Mouse (Mus musculus) urinary bladder, postnatal 36 days (tissue): Measurements from ENCODE around the gene Ercc1.

ENCODE experiments used
- DNase-seq, 2 experiments: peaks; one replicate each; pipeline ENCODE4 v3.0.0; 2022; ENCODE audit warnings: low spot score in 2 of 2, mixed read lengths in 1 of 2

Ercc1 gene

DNA sequence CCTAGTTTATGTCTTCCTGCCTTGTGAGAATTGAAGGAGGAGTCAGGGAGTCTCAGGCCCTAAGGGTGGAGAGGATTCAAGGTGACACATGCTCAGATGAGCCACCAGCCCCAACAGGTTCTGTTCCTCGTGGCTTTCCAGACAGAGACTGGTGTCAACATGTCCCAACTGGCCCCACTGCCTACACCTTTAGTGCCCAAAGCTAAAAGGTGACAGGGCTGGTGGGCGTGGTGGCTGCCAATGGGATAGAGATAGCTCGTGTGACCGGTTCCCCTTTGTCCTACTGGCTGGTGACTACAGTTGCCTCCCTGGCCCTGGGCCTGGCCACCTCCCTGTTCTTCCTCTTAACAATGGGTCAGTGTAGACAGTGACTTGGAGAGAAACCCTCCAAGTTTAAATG lies 20.8 kb downstream of the Ercc1 start:
- DNase-seq: peak; percentile 68 to 79

DNA sequence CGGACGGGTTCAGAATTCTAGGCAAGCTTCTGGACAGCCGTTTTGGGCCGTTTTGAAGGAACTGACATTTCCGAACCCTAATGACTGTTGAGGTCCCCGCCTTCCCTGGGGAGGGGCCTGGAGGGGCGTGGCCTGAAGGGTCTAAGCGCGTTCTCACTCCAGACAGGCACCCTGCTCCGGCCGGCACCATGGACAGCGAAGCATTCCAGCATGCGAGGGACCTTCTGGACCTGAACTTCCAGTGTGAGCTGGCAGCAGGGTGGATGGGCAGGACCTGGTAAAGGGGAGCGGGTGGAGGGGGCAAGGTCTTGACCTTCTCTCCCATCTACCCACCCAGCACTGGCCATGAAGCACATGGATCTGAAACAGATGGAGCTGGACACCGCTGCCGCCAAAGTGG lies 23.8 kb downstream of the Ercc1 start:
- DNase-seq: no peak

DNA sequence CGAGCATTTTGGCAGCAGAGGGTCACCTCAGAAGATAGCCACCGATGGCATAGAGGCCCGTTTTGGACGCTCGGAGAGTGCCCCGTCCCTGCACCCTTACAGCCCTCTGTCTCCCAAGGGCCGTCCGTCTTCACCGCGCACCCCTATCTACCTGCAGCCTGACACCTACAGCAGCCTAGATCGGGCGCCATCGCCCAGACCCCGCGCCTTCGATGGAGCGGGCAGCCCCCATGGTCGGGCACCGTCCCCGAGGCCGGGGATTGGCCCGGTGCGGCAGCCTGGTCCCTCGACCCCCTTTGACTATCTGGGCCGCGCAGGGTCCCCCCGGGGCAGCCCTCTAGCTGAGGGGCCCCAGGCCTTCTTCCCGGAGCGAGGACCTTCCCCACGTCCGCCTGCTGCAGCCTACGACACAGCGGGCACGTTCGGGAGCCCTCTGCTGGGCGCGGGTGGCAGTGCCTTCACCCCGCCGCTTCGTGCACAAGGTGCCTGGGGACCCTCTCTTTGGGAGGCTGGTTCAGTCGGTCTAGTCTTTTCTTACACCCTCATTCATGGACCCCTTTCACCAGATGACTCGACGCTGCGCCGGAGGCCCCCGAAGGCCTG lies 25.3 kb downstream of the Ercc1 start:
- no peak for DNase-seq

DNA sequence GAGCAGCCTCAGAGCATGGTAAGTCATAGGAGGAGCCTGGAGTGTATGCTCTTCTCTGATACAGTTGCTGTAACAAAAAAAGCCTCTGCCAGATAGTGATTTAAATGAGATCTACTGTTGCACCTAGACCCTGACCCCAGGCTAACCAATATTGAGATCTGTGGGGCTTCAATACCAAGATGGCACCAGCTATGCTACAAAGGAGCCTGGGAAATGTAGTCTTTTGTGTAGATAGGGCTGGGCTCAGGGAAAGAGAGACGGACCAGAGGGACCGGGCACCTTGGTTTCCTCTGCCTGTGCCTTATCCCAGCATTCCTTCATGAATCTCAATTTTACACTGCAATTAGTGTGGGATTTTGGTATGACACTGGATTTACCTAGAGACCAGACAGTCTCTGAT lies 28.8 kb downstream of the Ercc1 start:
- DNase-seq: no peak

DNA sequence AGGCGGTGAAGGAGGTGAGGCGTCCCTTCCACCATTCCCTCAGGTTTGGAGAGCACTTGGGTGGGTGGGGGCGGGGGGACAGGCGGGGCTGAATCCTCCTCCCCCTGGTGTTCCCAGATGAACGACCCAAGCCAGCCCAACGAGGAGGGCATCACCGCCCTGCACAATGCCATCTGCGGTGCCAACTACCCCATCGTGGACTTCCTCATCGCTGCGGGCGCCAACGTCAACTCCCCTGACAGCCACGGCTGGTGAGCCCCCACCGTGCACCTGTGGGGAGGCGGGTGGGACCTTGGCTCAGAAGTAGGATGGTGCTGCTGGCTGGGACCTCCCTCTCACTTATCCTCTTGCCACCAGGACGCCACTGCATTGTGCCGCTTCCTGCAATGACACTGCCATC lies 30.8 kb downstream of the Ercc1 start:
- no peak for DNase-seq

DNA sequence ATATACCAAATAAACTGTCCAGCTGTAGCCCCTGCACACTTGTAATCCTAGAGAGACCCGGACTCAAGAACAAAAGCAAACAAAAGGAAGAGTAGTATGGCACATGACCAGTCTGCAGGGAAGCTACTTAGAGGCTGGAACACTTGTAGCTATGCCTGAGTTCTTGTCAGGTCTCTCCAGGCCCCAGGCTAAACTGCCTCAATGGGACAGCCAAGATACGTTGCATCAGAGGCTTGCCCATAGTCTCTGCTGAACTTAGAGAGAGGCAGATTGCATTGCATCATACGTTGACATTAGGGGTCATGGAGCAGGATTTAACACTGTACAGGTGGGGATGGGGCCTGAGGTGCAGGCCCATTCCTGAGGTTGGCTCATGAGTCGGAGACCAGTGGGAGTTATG lies 31.4 kb downstream of the Ercc1 start:
- no peak for DNase-seq

DNA sequence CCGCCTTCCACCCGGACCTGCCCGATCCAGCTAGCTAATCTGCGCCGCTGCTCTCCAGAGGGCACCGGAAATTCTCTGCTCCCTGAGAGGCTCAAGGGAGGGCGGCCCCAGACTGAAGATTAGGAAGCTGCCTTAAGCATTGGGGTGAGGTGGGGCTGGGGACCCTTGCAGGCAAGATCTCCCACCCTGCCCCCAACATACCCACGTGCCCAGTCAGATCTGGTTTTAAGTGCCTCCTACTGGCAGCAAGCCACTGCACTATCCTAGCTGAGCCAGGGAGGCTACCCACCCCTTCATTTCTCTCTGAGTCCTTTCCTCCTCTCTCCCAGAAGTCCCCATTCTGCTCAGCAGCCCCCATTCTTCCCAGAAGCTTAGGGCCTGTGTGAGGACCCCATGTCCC lies 33.5 kb downstream of the Ercc1 start:
- DNase-seq: no peak

DNA sequence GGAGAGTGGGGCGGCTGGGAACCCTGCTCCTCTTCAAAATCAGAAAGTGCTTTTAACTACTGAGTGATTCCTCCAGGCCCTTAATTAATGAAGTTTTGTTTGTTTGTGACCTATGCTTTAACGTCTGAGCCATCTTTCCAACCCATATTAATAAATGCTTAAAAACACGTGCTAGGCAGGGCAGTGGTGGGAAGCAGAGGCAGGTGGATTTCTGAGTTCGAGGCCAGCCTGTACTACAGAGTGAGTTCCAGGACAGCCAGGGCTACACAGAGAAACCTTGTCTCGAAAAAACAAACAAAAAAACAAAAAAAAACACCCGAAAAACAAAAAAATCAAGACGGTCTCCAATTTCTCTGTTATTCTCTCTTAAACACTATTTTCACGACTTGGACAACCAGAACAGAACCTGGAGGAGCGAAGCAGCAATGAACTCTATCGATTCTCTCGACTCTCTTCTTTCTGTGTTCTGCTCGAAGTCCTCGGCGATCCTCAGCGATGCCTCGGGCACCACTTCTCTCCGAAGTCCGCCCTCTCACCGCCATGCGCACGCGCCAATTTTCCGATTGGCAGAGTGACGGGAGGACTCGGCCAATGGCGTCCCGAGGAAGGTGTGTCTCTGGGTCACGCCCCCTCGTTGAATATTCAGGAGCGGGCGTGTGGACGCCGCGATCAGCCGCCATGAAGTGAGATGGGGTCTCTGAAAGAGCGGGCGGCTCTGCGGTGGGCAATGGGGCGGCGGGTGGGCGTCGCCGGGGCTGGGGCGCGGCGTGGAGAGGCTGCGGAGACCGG lies 37.0 kb downstream of the Ercc1 start, which contains the start of gene Ercc2:
Ercc2 (plus strand) TSS at position 634 of the 789 bp plus-strand sequence.
- peak; percentile 99 for DNase-seq

DNA sequence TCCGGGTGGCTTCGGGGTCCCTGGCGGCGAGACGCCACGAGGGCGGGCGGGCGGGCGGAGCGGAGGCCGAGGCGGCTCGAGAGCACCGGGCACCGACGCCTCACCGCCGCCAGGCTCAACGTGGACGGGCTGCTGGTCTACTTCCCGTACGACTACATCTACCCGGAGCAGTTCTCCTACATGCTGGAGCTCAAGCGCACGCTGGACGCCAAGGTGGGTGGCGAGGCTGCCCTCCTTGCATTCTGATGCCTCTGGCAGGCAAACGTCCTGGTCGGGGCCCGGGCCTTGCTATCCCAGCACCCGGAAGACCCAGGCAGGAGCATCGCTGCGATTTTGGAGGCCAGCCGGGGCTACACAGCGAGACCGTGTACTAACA lies 37.6 kb downstream of the Ercc1 start:
- peak in 1 of 2 experiments; percentile 52 for DNase-seq

DNA sequence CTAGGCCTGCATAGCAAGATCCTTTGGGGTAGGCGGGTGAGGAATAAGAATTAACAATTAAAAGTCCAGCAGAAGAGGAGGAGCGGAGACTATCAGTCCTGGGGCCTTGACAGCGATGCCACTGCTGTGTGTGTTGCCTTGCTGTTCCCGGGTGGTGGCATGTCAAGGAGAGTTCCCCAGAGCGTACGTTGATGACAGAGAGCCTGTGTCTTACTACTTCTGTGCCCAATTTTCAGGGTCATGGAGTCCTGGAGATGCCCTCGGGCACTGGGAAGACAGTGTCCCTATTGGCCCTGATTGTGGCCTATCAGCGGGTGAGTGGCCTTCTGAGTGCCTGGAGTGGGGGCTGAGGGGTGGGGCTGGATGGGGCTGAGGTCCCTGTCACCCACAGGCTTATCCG lies 39.1 kb downstream of the Ercc1 start:
- no peak for DNase-seq

DNA sequence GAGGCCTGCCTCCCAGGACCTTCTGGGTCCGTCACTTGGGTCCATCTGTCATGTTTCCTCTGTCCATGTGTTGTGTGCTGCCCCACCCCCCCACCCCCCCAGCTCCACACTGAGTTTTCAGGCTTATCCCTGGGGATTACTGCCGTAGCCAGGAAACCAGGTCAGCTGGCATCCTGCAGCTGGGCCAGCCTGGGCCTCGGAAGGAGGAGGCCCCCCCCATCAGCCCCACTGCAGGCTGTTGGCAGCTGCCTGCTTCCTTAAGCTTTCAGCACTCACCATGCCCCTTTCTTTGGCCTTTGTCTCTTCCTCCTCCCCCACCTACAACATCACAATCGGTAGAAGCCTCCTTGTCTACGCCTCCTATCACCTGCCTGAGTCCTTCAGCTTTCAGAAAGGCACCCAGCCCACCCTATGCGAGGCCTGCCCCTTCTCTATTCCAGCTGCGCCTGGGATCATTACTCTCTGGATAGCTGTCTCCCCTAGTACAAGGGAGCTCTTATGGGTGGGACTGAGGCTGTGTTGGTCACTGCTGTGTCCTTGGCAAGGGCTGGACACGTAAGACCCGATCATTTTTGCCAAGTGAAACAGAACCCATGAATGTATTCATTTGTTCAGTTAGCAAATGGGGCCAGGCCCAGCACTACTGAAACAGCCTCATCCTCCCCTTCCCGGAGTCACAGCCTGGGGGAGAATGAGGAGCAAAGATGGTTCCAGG lies 44.3 kb downstream of the Ercc1 start:
- no peak for DNase-seq

DNA sequence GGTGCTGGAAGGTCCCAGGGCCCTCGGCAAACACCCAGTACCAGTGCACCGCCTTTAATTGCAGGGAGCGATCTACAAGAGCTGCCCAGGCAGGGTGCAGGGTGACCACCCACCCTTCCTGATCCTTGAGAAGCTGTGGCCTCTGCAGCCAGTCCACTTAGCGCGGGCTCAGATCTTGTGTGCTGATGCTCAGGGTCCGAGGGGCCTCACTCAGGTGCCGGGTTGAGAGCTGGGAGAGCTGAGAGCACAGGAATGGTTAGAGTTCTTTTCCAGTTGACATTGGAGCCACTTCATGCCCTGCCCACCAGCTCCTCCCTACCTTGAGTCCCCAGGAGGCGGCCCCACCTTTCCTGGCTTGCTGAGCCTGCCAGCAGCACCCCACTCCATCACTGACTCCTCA lies 49.9 kb downstream of the Ercc1 start:
- no peak for DNase-seq

DNA sequence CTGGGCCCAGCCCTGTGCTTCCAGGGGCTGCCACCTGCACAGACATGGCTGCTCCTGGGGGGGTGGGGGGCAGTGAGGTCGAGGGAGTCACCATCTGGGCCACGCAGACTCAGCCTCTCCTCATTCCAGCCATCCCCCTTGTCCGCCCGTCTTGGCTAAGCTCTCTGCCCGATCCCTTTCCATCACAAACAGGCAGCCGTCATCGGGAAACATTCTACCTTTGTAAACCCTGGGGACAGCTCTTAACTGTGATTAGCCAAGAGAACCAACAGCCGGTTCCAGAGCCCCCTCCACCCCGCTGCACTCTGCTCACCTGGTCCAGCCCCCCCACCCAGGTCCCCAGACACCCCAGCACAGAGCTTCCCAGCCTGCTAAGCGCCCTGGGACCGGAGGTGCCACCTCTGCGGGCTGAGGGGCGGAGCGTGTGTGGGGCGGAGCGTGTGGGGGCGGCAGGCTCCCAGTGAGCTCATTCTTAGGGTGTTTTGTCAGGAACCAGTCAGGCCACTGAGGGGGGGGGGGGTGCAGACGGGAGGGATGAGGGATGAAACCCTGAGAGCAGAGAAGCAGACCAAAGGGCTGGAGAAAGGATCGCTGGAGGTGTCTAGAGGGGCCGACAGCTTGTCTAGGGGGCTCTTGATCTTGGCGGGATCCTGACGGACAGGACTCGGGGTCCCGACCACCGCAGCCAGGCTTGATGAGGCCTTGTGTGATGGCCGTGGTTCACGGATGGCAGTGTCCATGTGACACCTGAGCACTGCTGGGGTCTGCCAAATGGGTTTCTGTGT lies 55.1 kb downstream of the Ercc1 start:
- DNase-seq: peak; percentile 62 to 71

DNA sequence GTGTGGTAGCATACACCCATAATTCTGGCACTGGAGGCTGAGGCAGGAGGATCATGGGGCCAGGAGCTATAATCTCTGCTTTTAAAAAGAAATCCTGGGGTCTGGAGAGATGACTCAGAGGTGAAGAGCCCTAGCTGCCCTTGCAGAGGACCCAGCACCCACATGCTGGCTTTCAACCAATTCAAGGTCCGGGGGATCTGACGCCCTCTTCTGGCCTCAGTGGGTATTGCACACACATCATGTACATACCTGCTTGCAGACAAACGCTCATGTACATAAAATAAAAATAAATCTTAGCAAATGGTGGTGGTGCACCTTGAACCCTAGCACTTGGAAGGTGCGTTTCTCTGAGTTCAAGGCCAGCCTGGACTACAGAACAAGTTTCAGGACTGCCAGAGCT lies 56.4 kb downstream of the Ercc1 start:
- no peak for DNase-seq

DNA sequence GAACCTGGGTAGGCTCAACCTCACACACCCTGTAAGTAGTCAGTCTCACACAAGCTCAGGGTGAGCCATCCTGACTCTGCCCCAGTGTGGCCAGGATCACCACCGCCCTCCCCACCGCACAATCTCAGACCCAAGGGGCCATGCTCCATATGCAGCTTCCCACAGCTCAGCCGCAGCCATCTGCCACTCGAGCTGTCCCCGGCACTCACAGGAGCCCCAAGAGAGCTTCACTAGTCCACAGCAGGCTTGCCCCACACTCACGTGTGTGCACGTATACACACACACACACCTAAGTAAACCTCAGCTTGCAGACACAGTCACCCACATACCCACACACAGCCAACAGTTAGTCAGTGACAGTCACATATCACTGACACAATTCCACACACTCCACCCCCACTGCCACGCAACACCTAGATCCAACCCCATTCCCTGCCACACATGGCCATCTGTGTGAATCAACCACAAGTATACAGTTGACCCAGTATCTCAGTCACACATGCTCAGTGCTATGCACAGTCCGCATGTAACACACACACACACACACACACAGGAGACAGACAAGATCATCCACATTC lies 58.0 kb downstream of the Ercc1 start:
- DNase-seq: no peak

DNA sequence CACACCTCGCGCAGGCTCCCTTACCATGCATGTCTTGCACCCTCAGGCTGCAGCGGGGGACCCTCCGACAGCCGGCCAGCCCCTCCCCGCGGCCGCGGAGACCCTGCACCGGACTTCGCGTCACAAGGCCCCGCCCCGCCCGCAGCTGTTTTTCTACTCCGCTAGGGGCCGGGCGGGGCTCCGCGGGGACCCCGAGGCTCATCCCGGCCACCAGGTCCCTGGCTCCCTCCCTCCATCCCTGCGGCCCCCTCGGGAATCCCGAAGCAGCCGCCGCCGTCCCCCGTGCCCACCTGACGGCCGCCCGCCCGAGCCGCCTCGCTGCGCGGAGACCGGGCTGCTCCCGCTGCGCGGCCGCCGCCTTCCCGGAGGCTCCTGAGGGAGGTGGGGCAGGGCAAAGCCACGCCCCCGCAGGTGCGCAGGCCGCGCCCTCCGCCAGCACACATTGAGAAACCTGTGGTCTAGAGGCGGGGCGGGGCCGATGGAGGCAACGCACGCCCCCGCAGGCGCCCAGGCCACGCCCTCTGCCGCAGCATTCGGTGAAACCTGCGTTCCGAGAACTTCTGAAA lies 59.2 kb downstream of the Ercc1 start, which contains the start of gene Klc3:
Klc3 (minus strand) TSS at position 374 of the 566 bp plus-strand sequence.
- DNase-seq: peak; percentile 71 to 73

DNA sequence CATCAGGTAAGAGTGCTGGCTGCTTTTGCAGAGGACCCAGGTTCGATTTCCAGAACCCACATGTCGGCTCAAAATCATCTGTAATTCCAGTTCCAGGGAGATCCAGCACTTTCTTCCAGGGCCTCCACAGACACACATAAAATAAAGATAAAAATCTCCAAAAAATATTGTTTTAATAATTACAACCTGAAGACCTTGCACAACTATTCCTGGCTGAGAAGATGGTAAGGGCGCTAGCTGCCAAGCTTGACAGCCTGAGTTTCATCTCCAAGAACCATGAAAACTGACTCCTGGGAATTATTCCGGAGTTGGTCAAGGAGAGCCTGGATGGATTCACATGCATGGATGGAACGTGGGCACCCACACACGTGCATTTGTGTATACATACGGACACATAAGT lies 59.9 kb downstream of the Ercc1 start, which contains the start of gene Ckm:
Ckm (plus strand) TSS at position 301 of the 400 bp plus-strand sequence.
- DNase-seq: no peak

DNA sequence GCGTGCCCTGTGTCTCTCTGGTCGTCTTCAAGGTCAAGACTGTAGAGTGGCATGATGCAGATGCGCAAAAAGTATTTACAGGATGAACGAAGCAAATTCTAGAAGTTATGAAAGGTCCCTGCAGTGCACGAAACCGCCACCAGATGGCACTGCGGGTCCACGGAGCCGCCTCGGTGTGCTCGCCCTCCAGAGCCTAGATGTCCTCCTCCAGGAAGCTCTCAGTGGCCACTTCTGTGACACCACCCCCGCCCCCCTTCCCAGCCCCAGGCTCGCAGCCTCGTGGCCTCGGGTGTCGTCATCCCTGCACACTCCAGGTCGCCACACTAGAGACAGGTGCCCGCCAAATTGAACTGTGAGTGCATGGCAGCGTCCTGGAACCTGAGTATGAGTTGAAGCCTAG lies 60.8 kb downstream of the Ercc1 start:
- peak; percentile 74 to 80 for DNase-seq
